Comparison of ENCODE assay signal across 8 mouse cellular contexts in the genomic region with DNA sequence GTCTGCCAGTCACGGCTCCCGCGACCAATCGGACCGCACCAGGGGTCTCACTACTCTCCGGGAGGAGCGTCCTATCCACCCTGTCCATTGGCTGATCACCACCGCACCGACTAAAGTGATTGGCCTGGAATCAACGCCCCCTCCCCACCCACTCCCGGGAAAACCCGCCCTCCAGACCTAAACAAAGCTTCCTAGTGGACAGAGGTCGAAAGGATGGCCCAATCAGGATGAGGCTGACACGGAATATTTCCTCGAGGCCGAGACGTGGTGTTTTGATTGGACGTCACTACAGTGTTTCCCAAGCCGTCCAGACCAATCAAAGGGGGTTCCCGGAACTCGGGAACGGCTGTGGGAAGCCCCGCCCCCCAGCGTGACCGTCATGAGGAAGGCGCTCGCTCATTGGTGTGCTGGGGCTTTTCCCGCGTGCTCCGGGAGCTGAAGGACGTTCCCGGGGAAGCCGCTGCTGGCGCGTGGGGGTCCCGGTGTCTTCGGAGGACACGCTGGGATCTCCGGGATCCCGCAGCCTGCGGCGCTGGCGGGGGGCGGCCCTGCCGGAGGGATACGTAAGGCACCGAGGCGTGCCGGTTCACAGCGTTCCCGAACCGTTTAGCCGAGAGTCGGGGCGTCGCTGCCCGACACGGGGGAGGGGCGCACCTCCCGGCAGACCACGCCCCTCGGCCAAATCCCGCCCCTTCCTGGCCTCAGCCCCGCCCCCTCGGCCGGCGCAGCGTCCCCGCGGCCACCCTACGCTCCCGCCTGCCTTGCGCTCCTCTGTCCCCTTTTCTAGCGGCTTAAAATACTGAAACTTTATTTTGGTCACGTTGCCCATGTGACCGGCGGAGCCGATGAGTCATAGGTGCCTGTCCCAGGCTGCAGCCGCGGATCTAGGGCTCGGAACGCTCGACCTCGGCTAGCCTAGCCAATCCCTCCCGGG. TPM values are rescaled to one million over a fixed set of nuclear protein-coding genes. Genes with fewer than 3 reads are reported as not detected.
A peak's percentile ranks its signal among the peaks of the same experiment; 100 is the strongest.
DNase-seq lines count a peak whose midpoint lies in the region; ATAC-seq and TF ChIP-seq lines count a peak whose summit lies in the region.

Gene Camta1 (minus strand): TSS at position 71 of the 934 bp plus-strand sequence.

- H3K27ac ChIP-seq in heart, embryonic 12.5 days (ENCODE audit: poor library complexity, severe bottlenecking), result peak within 1 kb of the TSS; percentile 96
- H3K27ac ChIP-seq in kidney, postnatal 0 days, result peak within 1 kb of the TSS; percentile 93
- peak within 1 kb of the TSS; percentile 85 for H3K27ac ChIP-seq in liver, embryonic 11.5 days (ENCODE audit: low read depth, low read length)
- peak within 1 kb of the TSS; percentile 91 for H3K27ac ChIP-seq in stomach, embryonic 14.5 days (ENCODE audit: low read length)

- TF ChIP-seq CTCF in kidney, postnatal 0 days (IDR thresholded peaks at IDR 0.05; ENCODE audit: low read depth), result no peak

- peak; percentile 100 for DNase-seq in CD4-positive helper T cell, adult 2 months (ENCODE audit: low read depth, low spot score)
- DNase-seq in brain, embryonic 18.5 days (ENCODE audit: low read depth, low spot score), result peak; percentile 100
- peak; percentile 100 for DNase-seq in kidney, postnatal 0 days (ENCODE audit: low spot score)
- DNase-seq in liver, embryonic 11.5 days (ENCODE audit: low spot score), result peak; percentile 99
- DNase-seq in naive thymus-derived CD4-positive, alpha-beta T cell, adult 2 months (ENCODE audit: low read depth), result peak; percentile 99

- H3K36me3 ChIP-seq in heart, embryonic 12.5 days, result no peaks in the 10 kb centered on the region
- H3K36me3 ChIP-seq in kidney, postnatal 0 days (ENCODE audit: insufficient read depth, low read length), result no peaks in the 10 kb centered on the region
- no peaks in the 10 kb centered on the region for H3K36me3 ChIP-seq in liver, embryonic 11.5 days (ENCODE audit: control insufficient read depth, insufficient read depth, low read length)
- no peaks in the 10 kb centered on the region for H3K36me3 ChIP-seq in stomach, embryonic 14.5 days (ENCODE audit: control insufficient read depth, insufficient read depth, low read length)

- WGBS in heart, embryonic 12.5 days, result under 1% methylated on average over 84 of the region's 85 CpGs
- WGBS in kidney, postnatal 0 days, result under 1% methylated on average over 59 of the region's 85 CpGs
- under 1% methylated on average over 82 of the region's 85 CpGs for WGBS in liver, embryonic 11.5 days
- WGBS in stomach, embryonic 14.5 days, result under 1% methylated on average over 85 of the region's 85 CpGs

- H3K4me3 ChIP-seq in heart, embryonic 12.5 days, result peak within 1 kb of the TSS; percentile 97
- peak within 1 kb of the TSS; percentile 85 for H3K4me3 ChIP-seq in kidney, postnatal 0 days (replicated peaks; ENCODE audit: low read depth, low read length)
- peak within 1 kb of the TSS; percentile 89 for H3K4me3 ChIP-seq in liver, embryonic 11.5 days (ENCODE audit: low read depth, low read length)
- H3K4me3 ChIP-seq in stomach, embryonic 14.5 days (ENCODE audit: low read depth, low read length), result peak within 1 kb of the TSS; percentile 65

- 0 out of 2 replicates have a peak, but pooled peaks cover 5% of the 10 kb centered on the region for H3K27me3 ChIP-seq in heart, embryonic 12.5 days (replicated peaks)
- no peaks in the 10 kb centered on the region for H3K27me3 ChIP-seq in kidney, postnatal 0 days (ENCODE audit: insufficient read depth, low read length)
- H3K27me3 ChIP-seq in liver, embryonic 11.5 days (replicated peaks; ENCODE audit: control insufficient read depth, insufficient read depth, low read length), result no peaks in the 10 kb centered on the region
- no peaks in the 10 kb centered on the region for H3K27me3 ChIP-seq in stomach, embryonic 14.5 days (ENCODE audit: control insufficient read depth, insufficient read depth, low read length)

- H3K9me3 ChIP-seq in heart, embryonic 12.5 days (replicated peaks), result no peaks in the 10 kb centered on the region
- no peaks in the 10 kb centered on the region for H3K9me3 ChIP-seq in kidney, postnatal 0 days (replicated peaks; ENCODE audit: low read length)
- H3K9me3 ChIP-seq in liver, embryonic 11.5 days (ENCODE audit: control insufficient read depth, low read length), result no peaks in the 10 kb centered on the region
- no peaks in the 10 kb centered on the region for H3K9me3 ChIP-seq in stomach, embryonic 14.5 days (ENCODE audit: control insufficient read depth, low read depth, low read length)

- peaks cover 35% of the 10 kb centered on the region for H3K4me1 ChIP-seq in heart, embryonic 12.5 days (replicated peaks)
- H3K4me1 ChIP-seq in kidney, postnatal 0 days (replicated peaks; ENCODE audit: insufficient read depth, low read length), result no peaks in the 10 kb centered on the region
- peaks cover 38% of the 10 kb centered on the region for H3K4me1 ChIP-seq in liver, embryonic 11.5 days (replicated peaks; ENCODE audit: control insufficient read depth, insufficient read depth, low read length)
- peaks cover 10% of the 10 kb centered on the region; the same call in 1 of the 2 replicates for H3K4me1 ChIP-seq in stomach, embryonic 14.5 days (ENCODE audit: control insufficient read depth, insufficient read depth, low read length)

- peak within 1 kb of the TSS; percentile 92 for H3K9ac ChIP-seq in heart, embryonic 12.5 days
- H3K9ac ChIP-seq in kidney, postnatal 0 days (ENCODE audit: low read depth, low read length), result peak within 1 kb of the TSS; percentile 94
- peak within 1 kb of the TSS; percentile 86 for H3K9ac ChIP-seq in liver, embryonic 11.5 days (ENCODE audit: low read depth, low read length)
- H3K9ac ChIP-seq in stomach, embryonic 14.5 days (replicated peaks; ENCODE audit: low read depth, low read length), result peak within 1 kb of the TSS; percentile 81

- H3K4me2 ChIP-seq in heart, embryonic 12.5 days, result peak within 1 kb of the TSS; percentile 92
- peak within 1 kb of the TSS; percentile 99 for H3K4me2 ChIP-seq in kidney, postnatal 0 days (ENCODE audit: low read length)
- peak within 1 kb of the TSS; percentile 97 for H3K4me2 ChIP-seq in liver, embryonic 11.5 days
- peak within 1 kb of the TSS; percentile 94 for H3K4me2 ChIP-seq in stomach, embryonic 14.5 days (replicated peaks; ENCODE audit: low read depth, low read length)

- peak; percentile 90 for ATAC-seq in erythroid progenitor cell, adult 5-6 weeks (replicated peaks; ENCODE audit: low FRiP score, poor library complexity, severe bottlenecking)
- ATAC-seq in heart, embryonic 12.5 days (ENCODE audit: insufficient number of reproducible peaks, low FRiP score), result peak; percentile 96
- ATAC-seq in kidney, postnatal 0 days (replicated peaks; ENCODE audit: low FRiP score, low read depth), result peak; percentile 97
- ATAC-seq in liver, embryonic 11.5 days (replicated peaks; ENCODE audit: low FRiP score), result peak; percentile 94
- peak; percentile 98 for ATAC-seq in stomach, embryonic 14.5 days (ENCODE audit: insufficient number of reproducible peaks, insufficient read depth, low FRiP score, low read depth)

RNA-seq across cellular contexts. Expression of gene Camta1, which starts in this region (rescaled TPM):
- total RNA-seq in erythroid progenitor cell, adult 5-6 weeks (2015; ENCODE audit: low replicate concordance), result 67.5 and 120 TPM in 2 replicates
- 13.5 and 41.5 TPM in 2 replicates for total RNA-seq in erythroid progenitor cell, adult 5-6 weeks (2017; ENCODE audit: low replicate concordance)
- polyA plus RNA-seq in heart, embryonic 12.5 days (2016; fragmentation: Nextera tagmentation; extraction: Ambion mirVana), result 159 and 165 TPM in 2 replicates
- 115 and 124 TPM in 2 replicates for polyA plus RNA-seq in kidney, postnatal 0 days (2015; fragmentation: Nextera tagmentation; extraction: Ambion mirVana)
- 72.5 and 93.9 TPM in 2 replicates for polyA plus RNA-seq in liver, embryonic 11.5 days (2014; fragmentation: Nextera tagmentation; extraction: Ambion mirVana)
- 86.8 and 106 TPM in 2 replicates for polyA plus RNA-seq in stomach, embryonic 14.5 days (2014; fragmentation: Nextera tagmentation; extraction: Ambion mirVana)

Comparison
In these comparisons a context has a peak if more than half of its experiments do, and no peak if none do; other contexts are left out.
1. Peak in every context shown above with its lines: DNase-seq, ATAC-seq, H3K4me3 ChIP-seq and H3K27ac ChIP-seq.